Mouse (Mus musculus) C2C12 (cell line): ENCODE data around the gene Hoxc4.

Experiments used
- CEBPB ChIP-seq: IDR thresholded peaks from one replicate; pipeline ENCODE4 v1.6.1; 2011; ENCODE audit warnings: low read depth, mild to moderate bottlenecking, control low read depth, moderate library complexity
- CTCF ChIP-seq: IDR thresholded peaks from one replicate; pipeline ENCODE4 v1.5.1; 2011; ENCODE audit not compliant: control insufficient read depth, insufficient read depth, insufficient read length
- FOSL1 ChIP-seq: IDR thresholded peaks from one replicate; pipeline ENCODE4 v1.8.0; 2011; ENCODE audit warnings: mild to moderate bottlenecking, low read length; ENCODE audit not compliant: poor library complexity, insufficient read depth, severe bottlenecking
- MAX ChIP-seq: IDR thresholded peaks from one replicate; pipeline ENCODE4 v1.6.1; 2011; ENCODE audit warnings: mild to moderate bottlenecking, control low read depth

DNA sequence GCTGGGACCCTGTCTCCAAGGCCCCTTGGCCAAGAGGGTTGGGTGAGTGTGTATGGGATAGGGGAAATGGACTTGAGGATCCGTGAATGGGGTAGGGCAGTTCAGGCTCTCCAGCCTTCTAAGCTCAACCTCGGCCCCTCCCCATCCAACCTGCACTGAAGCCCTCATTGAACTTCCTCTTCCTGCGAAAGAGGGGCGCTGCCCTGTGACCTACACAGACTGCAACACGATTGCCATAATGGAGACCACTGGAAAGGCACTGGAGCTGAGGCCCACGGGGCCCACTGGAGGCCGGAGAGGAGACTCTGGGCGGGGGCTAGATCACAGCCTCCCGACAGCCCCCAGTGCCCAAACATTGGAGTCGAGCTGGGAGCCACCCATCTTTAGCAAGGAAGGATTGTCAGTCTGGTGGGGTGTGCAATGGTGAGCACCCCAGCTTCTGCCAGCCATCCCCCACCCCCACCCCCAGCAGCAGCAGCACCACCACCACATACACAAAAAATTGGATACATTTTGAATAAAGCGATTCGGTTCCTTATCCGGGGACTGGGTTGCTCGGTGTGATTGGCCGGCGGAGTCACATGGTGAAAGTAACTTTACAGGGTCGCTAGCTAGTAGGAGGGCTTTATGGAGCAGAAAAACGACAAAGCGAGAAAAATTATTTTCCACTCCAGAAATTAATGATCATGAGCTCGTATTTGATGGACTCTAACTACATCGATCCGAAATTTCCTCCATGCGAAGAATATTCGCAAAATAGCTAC, 15.5 kb downstream of the Hoxc4 start:
- TF ChIP-seq CTCF (no peak), FOSL1 (no peak), MAX (no peak), CEBPB (no peak)
